Comparison of ENCODE assay signal across 31 mouse cellular contexts in the genomic region with DNA sequence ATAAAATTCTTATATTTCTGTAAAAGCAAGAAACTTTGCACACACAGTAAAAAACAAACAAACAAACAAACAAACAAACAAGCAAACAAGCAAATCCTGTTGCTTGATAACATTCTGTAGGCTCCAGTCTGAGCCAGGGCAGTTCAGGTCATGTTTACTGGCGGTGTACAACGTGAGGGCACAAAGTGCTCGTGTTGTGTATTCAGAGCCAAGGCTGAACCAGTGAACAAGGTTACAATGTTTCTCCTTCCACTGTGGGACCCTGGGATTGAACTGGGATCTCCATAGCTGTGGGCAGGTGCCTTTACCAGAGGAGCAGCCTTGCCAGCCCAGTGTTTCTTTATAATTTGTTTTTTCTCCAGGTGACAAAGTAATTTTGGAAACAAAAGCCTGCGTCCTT. TPM values are rescaled to one million over a fixed set of nuclear protein-coding genes. Genes with fewer than 3 reads are reported as not detected.
"Had no signal": no experiment of that assay in that cellular context is flagged by ENCODE, and none has a peak within 500 bp of the region (broad histone marks: within the 10 kb centered on the region; RNA-seq: fewer than 3 reads in every experiment).

No protein-coding gene starts in this region.

- H3K4me3 ChIP-seq: heart, embryonic 10.5 days; heart, embryonic 12.5 days; heart, embryonic 13.5 days; heart, embryonic 15.5 days; hindbrain, embryonic 10.5 days; hindbrain, embryonic 12.5 days; hindbrain, embryonic 13.5 days; hindbrain, embryonic 15.5 days; intestine, embryonic 15.5 days; kidney, embryonic 15.5 days; layer of hippocampus, adult 2 months had no signal

- H3K9ac ChIP-seq: heart, embryonic 12.5 days; heart, embryonic 13.5 days; heart, embryonic 15.5 days; hindbrain, embryonic 12.5 days; hindbrain, embryonic 13.5 days; hindbrain, embryonic 14.5 days; hindbrain, embryonic 15.5 days; intestine, embryonic 15.5 days; kidney, embryonic 15.5 days had no signal

- H3K36me3 ChIP-seq: heart, embryonic 10.5 days; heart, embryonic 12.5 days; heart, embryonic 13.5 days; heart, embryonic 15.5 days; hindbrain, embryonic 10.5 days; hindbrain, embryonic 12.5 days; hindbrain, embryonic 13.5 days; hindbrain, embryonic 15.5 days; intestine, embryonic 15.5 days; kidney, embryonic 15.5 days had no signal

- H3K27me3 ChIP-seq: heart, embryonic 12.5 days; heart, embryonic 13.5 days; heart, embryonic 15.5 days; hindbrain, embryonic 12.5 days; hindbrain, embryonic 13.5 days; hindbrain, embryonic 15.5 days; intestine, embryonic 15.5 days; kidney, embryonic 15.5 days had no signal

- H3K4me1 ChIP-seq: hindbrain, embryonic 15.5 days; intestine, embryonic 15.5 days had no signal

- H3K27ac ChIP-seq: heart, embryonic 10.5 days; heart, embryonic 13.5 days; heart, embryonic 15.5 days; hindbrain, embryonic 10.5 days; hindbrain, embryonic 12.5 days; hindbrain, embryonic 13.5 days; hindbrain, embryonic 14.5 days; hindbrain, embryonic 15.5 days; hindbrain, postnatal 0 days; intestine, embryonic 15.5 days; kidney, embryonic 15.5 days; kidney, postnatal 0 days; layer of hippocampus, adult 2 months had no signal

- DNase-seq: heart, postnatal 14 days; heart, postnatal 36 days; heart, postnatal 4 days; kidney, adult 11 months; kidney, adult 18-20 months; kidney, adult 2 months; kidney, adult 8-10 months; kidney, adult 9 months; kidney, postnatal 10 days; kidney, postnatal 14 days; kidney, postnatal 25 days; kidney, postnatal 36 days; kidney, postnatal 4 days; layer of hippocampus, adult 9-11 months; layer of hippocampus, postnatal 36 days had no signal

RNA-seq across cellular contexts. Expression of a gene that starts 35.2 kb away (rescaled TPM):
- total RNA-seq: hematopoietic stem cell, adult 5-6 weeks had no signal
- polyA plus RNA-seq: inflammation-experienced regulatory T-cells, adult 6 months had no signal
